Mouse (Mus musculus) ES-Bruce4 (cell line): ENCODE data around the gene Tpcn2. TPM values are rescaled to one million over a fixed set of nuclear protein-coding genes. Genes with fewer than 3 reads are reported as not detected.

Source experiments
- H3K27ac ChIP-seq: 2 replicates; pipeline ENCODE4 v1.5.1; 2012; ENCODE audit warnings: low read length, inconsistent platforms; ENCODE audit not compliant: insufficient read depth
- H3K27me3 ChIP-seq: 2 replicates; pipeline ENCODE4 v1.6.1; 2012; ENCODE audit warnings: mild to moderate bottlenecking, low read length, inconsistent platforms; ENCODE audit not compliant: control insufficient read depth, poor library complexity, insufficient read depth, severe bottlenecking
- H3K36me3 ChIP-seq: 2 replicates; pipeline ENCODE4 v1.6.1; 2012; ENCODE audit warnings: inconsistent platforms, mild to moderate bottlenecking, low read length, moderate library complexity; ENCODE audit not compliant: control insufficient read depth, poor library complexity, insufficient read depth, severe bottlenecking
- H3K4me1 ChIP-seq: one replicate; pipeline ENCODE4 v1.8.1; 2011; ENCODE audit warnings: low read length; ENCODE audit not compliant: control insufficient read depth, insufficient read depth
- H3K4me3 ChIP-seq: 2 replicates; pipeline ENCODE4 v1.5.1; 2011; ENCODE audit warnings: low read depth, mild to moderate bottlenecking, low read length
- H3K9ac ChIP-seq: 2 replicates; pipeline ENCODE4 v1.6.1; 2012; ENCODE audit warnings: low read depth, mild to moderate bottlenecking, inconsistent platforms; ENCODE audit not compliant: poor library complexity, severe bottlenecking
- H3K9me3 ChIP-seq: replicated peaks from 2 replicates; pipeline ENCODE4 v1.6.1; 2012; ENCODE audit warnings: mild to moderate bottlenecking, low read length, inconsistent platforms; ENCODE audit not compliant: control insufficient read depth, poor library complexity, insufficient read depth, severe bottlenecking
- CTCF ChIP-seq: IDR thresholded peaks from one replicate; pipeline ENCODE4 v1.8.1; 2011; ENCODE audit warnings: low read depth, low read length
- EP300 ChIP-seq: IDR thresholded peaks from 2 replicates; pipeline ENCODE4 v1.6.1; 2011; ENCODE audit warnings: low read depth, low read length; ENCODE audit not compliant: insufficient read depth
- POLR2A ChIP-seq: IDR thresholded peaks from one replicate; pipeline ENCODE4 v1.8.1; 2011; ENCODE audit warnings: low read length; ENCODE audit not compliant: insufficient read depth
- polyA plus RNA-seq: library from polyadenylated mRNA; stranded (reverse); fragments of >200 nt; gene quantifications from 2 replicates; pipeline ENCODE4 v1.2.4, GENCODE M21; 2011; ENCODE audit warnings: low read depth; ENCODE audit not compliant: missing spikeins, insufficient read depth, insufficient read length

The Tpcn2 gene
- polyA plus RNA-seq, 1 experiment, result 11.0 TPM

DNA sequence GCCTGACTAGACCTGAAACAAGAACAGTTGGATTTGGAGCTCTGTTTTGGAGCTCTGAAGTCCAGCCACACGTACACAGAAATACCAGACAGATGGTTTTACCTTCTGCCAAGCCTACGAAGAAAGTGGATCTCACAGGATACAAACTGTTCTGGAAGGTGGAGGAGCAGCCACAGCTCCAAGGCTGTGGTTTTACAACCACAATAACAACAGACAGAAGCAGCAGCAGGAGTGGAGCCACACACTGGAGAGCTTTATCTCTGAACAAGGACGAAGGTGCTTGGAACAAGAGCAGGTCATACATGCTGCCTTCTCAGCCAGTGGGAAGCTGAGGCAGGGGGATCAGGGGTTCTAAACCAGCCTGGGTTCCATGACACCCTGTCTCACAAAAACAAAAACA is 35.7 kb upstream of the Tpcn2 start:
- TF ChIP-seq EP300 (no peak), CTCF (no peak), POLR2A (no peak)
- no peak overlapping the region for H3K9ac ChIP-seq
- no peaks in the 10 kb centered on the region for H3K36me3 ChIP-seq
- H3K9me3 ChIP-seq, result no peaks in the 10 kb centered on the region
- no peak overlapping the region for H3K27ac ChIP-seq
- H3K4me1 ChIP-seq, result peaks cover 4% of the 10 kb centered on the region
- H3K4me3 ChIP-seq, result no peak overlapping the region
- no peaks in the 10 kb centered on the region for H3K27me3 ChIP-seq

DNA sequence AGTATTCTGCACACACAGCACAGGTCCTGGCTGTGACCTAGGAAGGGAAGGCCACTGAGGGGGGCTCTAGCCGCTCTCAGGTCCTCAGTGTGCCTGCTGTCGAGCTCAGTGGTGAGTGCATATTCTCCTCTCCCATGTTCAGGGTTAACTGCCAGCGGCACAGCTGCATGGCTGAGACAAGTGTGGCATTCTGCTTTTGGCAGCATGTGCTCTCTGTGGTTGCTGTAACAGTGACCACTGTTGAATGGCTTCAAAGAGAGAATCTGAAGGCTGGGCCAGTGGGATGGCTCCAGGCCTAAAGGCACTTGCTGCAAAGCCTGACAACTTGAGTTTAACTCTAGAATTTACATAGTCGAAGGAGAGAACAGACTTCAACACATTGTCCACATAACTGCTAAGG is 33.7 kb upstream of the Tpcn2 start:
- H3K4me1 ChIP-seq, result peaks cover 3% of the 10 kb centered on the region
- H3K27ac ChIP-seq, result no peak overlapping the region
- TF ChIP-seq EP300 (no peak), CTCF (no peak), POLR2A (no peak)

DNA sequence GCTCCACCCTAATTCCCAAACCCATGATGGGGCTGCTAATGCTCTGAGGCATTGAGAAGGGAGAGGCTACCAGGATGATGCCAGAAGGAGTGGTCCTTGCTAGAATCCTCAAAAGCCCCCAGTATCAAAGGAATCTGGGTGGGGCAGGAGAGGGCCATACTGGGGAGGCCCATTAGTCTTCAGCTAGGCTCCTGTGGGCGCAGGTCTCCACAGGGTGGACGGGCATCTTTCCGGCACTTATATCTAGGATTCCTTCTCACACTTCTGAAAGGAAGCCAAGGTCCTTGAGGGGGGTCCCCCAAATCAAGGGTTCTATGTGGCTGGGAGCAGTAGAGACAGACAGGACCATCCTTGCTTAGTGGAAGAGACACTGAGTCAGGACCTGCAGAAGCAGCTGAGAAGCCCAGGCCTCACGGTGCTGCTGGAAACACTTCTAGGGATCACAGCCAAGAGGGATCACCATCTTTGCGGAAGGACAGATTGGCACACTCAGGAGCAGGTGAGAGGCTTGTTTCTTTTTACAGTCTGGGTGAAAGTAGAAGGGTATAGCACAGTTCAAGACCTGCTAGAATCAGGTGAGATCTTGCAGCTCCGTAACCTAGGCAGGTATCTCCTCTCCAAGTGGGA is 31.1 kb upstream of the Tpcn2 start, which contains the start of gene Mrgprd:
Mrgprd (plus strand) TSS at position 51 of the 627 bp plus-strand sequence.
- H3K4me3 ChIP-seq, result no peak within 1 kb of the TSS
- H3K27me3 ChIP-seq, result no peaks in the 10 kb centered on the region
- no peaks in the 10 kb centered on the region for H3K9me3 ChIP-seq
- TF ChIP-seq CTCF (no peak), POLR2A (no peak), EP300 (no peak)
- no peak within 1 kb of the TSS for H3K9ac ChIP-seq
- no peak within 1 kb of the TSS for H3K27ac ChIP-seq
- H3K36me3 ChIP-seq, result no peaks in the 10 kb centered on the region
- H3K4me1 ChIP-seq, result peaks cover 3% of the 10 kb centered on the region

More for the DNA sequence above, 33.7 kb upstream of the Tpcn2 start:
- Histone ChIP-seq H3K36me3 (no peaks in the 10 kb centered on the region), H3K4me3 (no peak overlapping the region), H3K9ac (no peak overlapping the region), H3K27me3 (no peaks in the 10 kb centered on the region), H3K9me3 (no peaks in the 10 kb centered on the region)

DNA sequence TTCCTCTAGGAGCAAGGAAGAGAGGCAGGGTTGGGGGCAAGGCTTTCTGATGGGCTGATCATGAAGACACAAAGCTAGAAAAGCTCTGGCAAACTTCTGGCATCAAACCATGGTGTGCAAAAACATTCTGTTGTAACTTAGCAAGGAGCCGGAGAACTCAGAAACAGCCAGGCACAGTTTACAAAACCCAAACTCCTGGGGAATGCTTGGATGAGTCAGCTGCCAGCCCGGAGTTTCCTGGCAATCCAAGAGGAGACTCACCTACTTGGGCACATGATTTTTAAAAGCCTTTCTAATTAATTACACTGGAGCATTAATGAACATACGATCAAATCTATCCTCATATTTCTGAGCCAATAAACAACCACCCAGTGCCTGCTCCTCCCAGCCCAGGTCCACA is 28.3 kb upstream of the Tpcn2 start:
- Histone ChIP-seq H3K36me3 (no peaks in the 10 kb centered on the region), H3K27me3 (no peaks in the 10 kb centered on the region), H3K27ac (no peak overlapping the region), H3K4me1 (peaks cover 3% of the 10 kb centered on the region), H3K4me3 (no peak overlapping the region), H3K9me3 (no peaks in the 10 kb centered on the region), H3K9ac (no peak overlapping the region)
- TF ChIP-seq POLR2A (no peak), CTCF (no peak), EP300 (no peak)

DNA sequence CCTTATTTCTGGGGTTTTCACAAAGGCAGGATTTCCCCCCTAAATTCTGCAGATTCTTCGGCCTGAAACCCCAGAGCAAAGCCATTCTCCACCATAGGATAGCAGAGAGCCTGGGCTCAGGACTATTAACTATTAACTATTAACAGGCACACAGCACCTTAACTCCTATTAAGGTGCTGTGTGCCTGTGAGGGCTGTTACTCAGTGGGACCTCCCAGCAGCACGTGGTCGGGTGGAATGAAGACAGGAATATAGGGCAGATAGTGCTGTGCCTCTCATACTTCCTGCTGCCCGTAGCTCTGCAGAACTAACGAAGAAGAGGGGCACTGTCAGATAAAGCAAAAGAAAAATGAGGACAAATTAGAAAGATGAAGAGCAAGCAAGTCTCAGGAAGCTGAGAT is 26.7 kb upstream of the Tpcn2 start:
- Histone ChIP-seq H3K9me3 (no peaks in the 10 kb centered on the region), H3K27ac (no peak overlapping the region), H3K4me3 (no peak overlapping the region), H3K4me1 (peaks cover 3% of the 10 kb centered on the region), H3K27me3 (no peaks in the 10 kb centered on the region), H3K9ac (no peak overlapping the region), H3K36me3 (no peaks in the 10 kb centered on the region)
- no peak for TF ChIP-seq POLR2A
- no peak for TF ChIP-seq EP300
- no peak for TF ChIP-seq CTCF

DNA sequence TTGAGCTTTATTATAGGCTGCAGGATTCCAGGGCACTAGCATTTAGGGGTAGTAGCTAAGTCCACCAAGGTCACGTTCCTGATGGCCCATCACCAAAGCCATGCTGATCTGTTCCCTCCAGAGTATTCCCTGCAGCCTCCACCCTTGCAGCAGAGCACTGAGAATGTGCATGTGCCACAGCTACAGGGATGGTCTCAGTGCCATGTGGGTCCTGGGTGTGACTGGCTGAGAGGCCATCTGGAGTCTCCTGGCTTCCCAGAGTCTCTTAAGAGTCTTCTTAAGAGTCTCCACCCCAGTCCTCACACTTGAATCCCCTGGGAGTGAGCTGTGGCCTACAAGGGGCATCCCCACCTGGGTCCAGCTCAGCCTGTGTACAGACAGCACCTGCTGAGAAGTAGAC is 26.1 kb upstream of the Tpcn2 start:
- H3K4me3 ChIP-seq, result no peak overlapping the region
- peaks cover 3% of the 10 kb centered on the region for H3K4me1 ChIP-seq
- H3K9me3 ChIP-seq, result no peaks in the 10 kb centered on the region
- no peaks in the 10 kb centered on the region for H3K27me3 ChIP-seq
- H3K9ac ChIP-seq, result no peak overlapping the region
- H3K36me3 ChIP-seq, result no peaks in the 10 kb centered on the region
- TF ChIP-seq POLR2A, result no peak
- no peak for TF ChIP-seq EP300
- TF ChIP-seq CTCF, result no peak
- no peak overlapping the region for H3K27ac ChIP-seq
